ENCODE assay signal across 11 mouse cellular contexts in the genomic region with DNA sequence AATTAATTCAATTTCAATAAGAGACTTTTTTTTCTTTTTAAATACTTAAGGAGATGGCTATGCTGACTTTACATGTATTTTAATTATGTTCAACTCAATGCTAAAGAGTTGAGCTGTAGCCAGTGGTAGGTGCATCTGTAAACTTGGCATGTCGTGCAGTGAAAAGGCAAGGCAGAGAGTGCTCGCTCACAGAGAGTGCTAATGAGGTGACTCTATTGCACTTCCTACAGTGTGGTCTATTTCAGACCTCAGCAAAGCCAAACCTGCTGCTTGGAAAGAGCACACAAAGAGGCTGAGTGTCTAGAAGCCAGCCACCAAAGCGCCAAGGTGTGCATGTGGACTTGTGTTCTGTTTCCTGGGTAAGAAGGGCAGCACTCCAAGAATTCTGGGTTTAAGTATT.
"Had no signal": no experiment of that assay in that cellular context is flagged by ENCODE, and none has a peak within 500 bp of the region (broad histone marks: within the 10 kb centered on the region; RNA-seq: fewer than 3 reads in every experiment).

No protein-coding gene starts in this region.

- H3K4me3 ChIP-seq: limb, embryonic 10.5 days; liver, embryonic 15.5 days; neural tube, embryonic 13.5 days had no signal

- H3K27ac ChIP-seq: limb, embryonic 10.5 days; liver, embryonic 15.5 days; neural tube, embryonic 13.5 days; stomach, postnatal 0 days had no signal

- DNase-seq: kidney, adult 8-10 months; kidney, postnatal 25 days; lung, adult 2 months; lung, postnatal 36 days; midbrain, embryonic 14.5 days; right cerebral cortex, postnatal 25 days; thymus, postnatal 4 days had no signal
